Mouse (Mus musculus) right cerebral cortex, postnatal 10 days (tissue): ENCODE measurements around the gene Wt1.

ENCODE experiments used
- DNase-seq, 2 experiments: peaks; one replicate each; pipeline ENCODE4 v3.0.0; 2021; ENCODE audit warnings: low spot score in 2 of 2

The Wt1 gene

GRCm38 (mm10) chr2:105185140-105185539 is 58.8 kb downstream of the Wt1 start:
- no peak for DNase-seq

GRCm38 (mm10) chr2:105185768-105186529 is 59.6 kb downstream of the Wt1 start:
- no peak for DNase-seq

- no peak for DNase-seq
Measured at GRCm38 (mm10) chr2:105186591-105186990, 60.3 kb downstream of the Wt1 start.

GRCm38 (mm10) chr2:105188182-105188581 is 61.9 kb downstream of the Wt1 start:
- no peak for DNase-seq

- no peak for DNase-seq
Measured at GRCm38 (mm10) chr2:105189352-105189751, 63.0 kb downstream of the Wt1 start.

- no peak for DNase-seq
Measured at GRCm38 (mm10) chr2:105200152-105200551, 73.8 kb downstream of the Wt1 start.

GRCm38 (mm10) chr2:105206563-105207174 is 80.3 kb downstream of the Wt1 start:
- no peak for DNase-seq

GRCm38 (mm10) chr2:105212839-105213238 is 86.5 kb downstream of the Wt1 start:
- no peak for DNase-seq

GRCm38 (mm10) chr2:105215914-105216313 is 89.6 kb downstream of the Wt1 start:
- no peak for DNase-seq

GRCm38 (mm10) chr2:105219229-105219628 is 92.9 kb downstream of the Wt1 start:
- no peak for DNase-seq

- DNase-seq = no peak
Measured at GRCm38 (mm10) chr2:105219664-105220063, 93.3 kb downstream of the Wt1 start.

GRCm38 (mm10) chr2:105220738-105221303 is 94.5 kb downstream of the Wt1 start:
- no peak for DNase-seq
